Mouse (Mus musculus): Measurements from ENCODE around the gene Map3k3.

Map3k3 gene

GRCm38 (mm10) chr11:106083708-106084701 lies at the start of gene Map3k3:
Map3k3 (plus strand) TSS chr11:106084613.
- DNase-seq (ENCODE audit: low spot score in 2 of 2) = peak; percentile 96 to 97

- no peak for DNase-seq (ENCODE audit: low spot score in 2 of 2)
Observed at GRCm38 (mm10) chr11:106034986-106035385, 49.4 kb upstream of the Map3k3 start.

- DNase-seq (ENCODE audit: low spot score in 2 of 2) = peak; percentile 96 to 99
Observed at GRCm38 (mm10) chr11:106036548-106037417, 47.6 kb upstream of the Map3k3 start, which contains the start of gene Dcaf7. Dcaf7 (plus strand) TSS chr11:106036872.

- no peak for DNase-seq (ENCODE audit: low spot score in 2 of 2)
Observed at GRCm38 (mm10) chr11:106037418-106037751, 47.0 kb upstream of the Map3k3 start.

- DNase-seq (ENCODE audit: low spot score in 2 of 2) = no peak
Observed at GRCm38 (mm10) chr11:106044349-106044748, 40.1 kb upstream of the Map3k3 start.

- DNase-seq (ENCODE audit: low spot score in 2 of 2) = no peak
Observed at GRCm38 (mm10) chr11:106045256-106045655, 39.2 kb upstream of the Map3k3 start.

- no peak for DNase-seq (ENCODE audit: low spot score in 2 of 2)
Observed at GRCm38 (mm10) chr11:106045780-106046179, 38.6 kb upstream of the Map3k3 start.

- no peak for DNase-seq (ENCODE audit: low spot score in 2 of 2)
Observed at GRCm38 (mm10) chr11:106046584-106046983, 37.8 kb upstream of the Map3k3 start.

- DNase-seq (ENCODE audit: low spot score in 2 of 2) = no peak
Observed at GRCm38 (mm10) chr11:106053921-106054320, 30.5 kb upstream of the Map3k3 start.

- DNase-seq (ENCODE audit: low spot score in 2 of 2) = no peak
Observed at GRCm38 (mm10) chr11:106054600-106054999, 29.8 kb upstream of the Map3k3 start.

GRCm38 (mm10) chr11:106055341-106055740 lies 29.1 kb upstream of the Map3k3 start:
- DNase-seq (ENCODE audit: low spot score in 2 of 2) = no peak

- no peak for DNase-seq (ENCODE audit: low spot score in 2 of 2)
Observed at GRCm38 (mm10) chr11:106056819-106057491, 27.5 kb upstream of the Map3k3 start.

- DNase-seq (ENCODE audit: low spot score in 2 of 2) = no peak
Observed at GRCm38 (mm10) chr11:106058020-106058419, 26.4 kb upstream of the Map3k3 start.

- DNase-seq (ENCODE audit: low spot score in 2 of 2) = no peak
Observed at GRCm38 (mm10) chr11:106060549-106060948, 23.9 kb upstream of the Map3k3 start.

- DNase-seq (ENCODE audit: low spot score in 2 of 2) = no peak
Observed at GRCm38 (mm10) chr11:106061311-106061710, 23.1 kb upstream of the Map3k3 start.

GRCm38 (mm10) chr11:106063756-106064155 lies 20.7 kb upstream of the Map3k3 start:
- DNase-seq (ENCODE audit: low spot score in 2 of 2) = no peak

- no peak for DNase-seq (ENCODE audit: low spot score in 2 of 2)
Observed at GRCm38 (mm10) chr11:106065073-106065922, 19.1 kb upstream of the Map3k3 start.

- peak; percentile 93 to 96 for DNase-seq (ENCODE audit: low spot score in 2 of 2)
Observed at GRCm38 (mm10) chr11:106065923-106066571, 18.4 kb upstream of the Map3k3 start, which contains the start of gene Taco1. Taco1 (plus strand) TSS chr11:106066061.

GRCm38 (mm10) chr11:106066616-106067015 lies 17.8 kb upstream of the Map3k3 start:
- peak; percentile 46 to 92 for DNase-seq (ENCODE audit: low spot score in 2 of 2)

- DNase-seq (ENCODE audit: low spot score in 2 of 2) = no peak
Observed at GRCm38 (mm10) chr11:106073774-106074173, 10.6 kb upstream of the Map3k3 start.

Measured in spleen, postnatal 4 days (tissue).